Mouse (Mus musculus): Measurements from ENCODE around the gene Phactr1. TPM values are rescaled to one million over a fixed set of nuclear protein-coding genes. Genes with fewer than 3 reads are reported as not detected.

Gene Phactr1
- total RNA-seq, 2 experiments from 2014 or later: 6.2 to 7.1 TPM

DNA sequence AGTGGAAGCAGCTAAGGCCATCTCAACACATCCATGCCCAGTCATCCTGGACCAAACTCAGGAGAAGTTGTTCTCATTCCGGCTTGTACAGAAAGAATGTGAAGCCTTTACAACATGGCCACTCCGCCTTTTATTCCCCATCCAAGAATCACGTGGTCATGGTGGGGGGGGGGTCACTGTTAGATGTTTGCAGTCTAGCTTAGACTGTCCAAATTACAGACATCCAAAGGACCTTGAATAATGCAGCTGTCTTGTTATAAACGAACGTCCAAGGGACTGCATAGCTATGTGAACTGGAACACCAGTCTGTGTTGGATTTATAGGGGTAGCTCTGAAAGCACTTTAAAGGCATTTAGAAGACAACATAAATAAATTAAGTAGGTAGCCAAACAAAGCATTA lies 328.0 kb downstream of the Phactr1 start:
- intact Hi-C loops (cut with DNase I): no loop called here
- no peak for DNase-seq

DNA sequence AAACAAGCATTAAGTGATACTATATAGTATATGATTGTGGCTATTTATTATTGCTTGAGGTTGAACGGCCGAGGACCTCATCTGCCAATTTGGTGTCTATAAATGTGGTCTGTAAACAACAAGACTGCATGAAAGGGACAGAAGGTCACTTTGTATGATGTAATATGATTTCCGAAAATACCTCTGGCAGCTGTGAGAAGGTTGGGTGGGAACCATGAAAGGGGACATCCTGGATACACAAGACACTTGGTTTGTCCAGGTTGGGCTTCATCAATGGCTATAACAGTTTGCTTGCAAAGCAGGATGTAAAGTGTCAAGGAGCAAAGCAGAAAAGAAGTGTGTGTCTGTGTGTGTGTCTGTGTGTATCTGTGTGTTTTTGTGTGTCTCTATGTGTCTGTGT lies 329.2 kb downstream of the Phactr1 start:
- intact Hi-C loops (cut with DNase I): no loop called here
- DNase-seq: peak in 1 of 2 experiments; percentile 7

DNA sequence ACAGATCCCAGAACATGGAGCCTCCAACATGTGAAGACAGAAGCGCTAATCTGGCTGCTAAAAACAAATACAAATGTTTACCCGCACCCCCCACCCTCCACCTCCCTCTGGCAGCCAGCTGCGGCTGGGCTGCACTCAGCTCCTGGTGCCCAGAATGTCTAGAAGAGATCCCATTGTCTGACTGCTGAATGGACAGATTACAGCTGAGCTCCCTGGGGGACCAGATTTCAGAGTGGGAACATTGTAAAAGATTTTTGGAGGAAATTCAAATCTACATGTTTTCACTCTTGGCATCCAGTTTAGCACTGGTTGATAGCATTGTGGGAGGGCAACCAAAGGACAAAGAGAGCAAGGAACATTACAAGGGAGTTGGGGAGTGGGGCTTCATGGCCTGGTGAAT lies 331.1 kb downstream of the Phactr1 start:
- no peak for DNase-seq
- intact Hi-C loops (cut with DNase I): no loop called here

DNA sequence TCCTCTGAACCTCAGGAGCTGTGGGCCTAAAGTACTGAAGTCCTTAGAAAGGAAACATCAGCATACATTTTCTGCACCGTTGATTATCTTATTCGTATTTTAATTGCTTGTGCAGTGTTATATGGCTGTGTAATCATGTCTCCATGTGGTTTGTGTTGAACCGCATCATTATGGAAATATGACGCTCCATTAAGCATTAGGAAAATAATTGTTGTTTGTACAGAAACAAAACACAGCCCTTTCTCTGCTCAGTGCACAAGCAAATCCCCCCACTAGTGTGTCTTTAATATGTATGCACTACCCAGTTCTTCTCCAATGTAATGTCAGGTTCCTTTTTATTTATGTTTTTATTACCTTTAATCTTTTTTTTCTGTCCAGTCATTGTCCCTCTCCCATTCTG lies 333.6 kb downstream of the Phactr1 start:
- DNase-seq: no peak
- intact Hi-C loops (cut with DNase I): no loop called here

DNA sequence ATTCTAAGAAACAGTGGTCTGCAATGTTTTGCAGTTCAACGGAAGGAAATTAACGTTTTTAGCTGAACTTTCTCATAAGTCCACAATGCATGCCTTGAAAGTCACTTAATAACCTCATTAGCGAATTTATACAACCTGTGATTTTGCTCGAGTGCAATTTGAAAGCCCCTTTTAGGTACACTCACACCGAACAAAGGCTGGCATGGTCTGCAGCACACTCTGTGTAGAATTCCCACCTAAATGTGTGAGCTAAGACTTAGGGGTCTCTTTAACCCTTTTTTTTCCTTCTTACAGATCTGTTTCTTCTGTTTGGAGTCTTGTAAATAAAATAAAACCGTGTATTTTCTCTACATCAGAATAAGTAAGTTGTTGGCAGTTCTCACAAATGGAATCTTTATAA lies 335.3 kb downstream of the Phactr1 start:
- intact Hi-C loops (cut with DNase I): no loop called here

DNA sequence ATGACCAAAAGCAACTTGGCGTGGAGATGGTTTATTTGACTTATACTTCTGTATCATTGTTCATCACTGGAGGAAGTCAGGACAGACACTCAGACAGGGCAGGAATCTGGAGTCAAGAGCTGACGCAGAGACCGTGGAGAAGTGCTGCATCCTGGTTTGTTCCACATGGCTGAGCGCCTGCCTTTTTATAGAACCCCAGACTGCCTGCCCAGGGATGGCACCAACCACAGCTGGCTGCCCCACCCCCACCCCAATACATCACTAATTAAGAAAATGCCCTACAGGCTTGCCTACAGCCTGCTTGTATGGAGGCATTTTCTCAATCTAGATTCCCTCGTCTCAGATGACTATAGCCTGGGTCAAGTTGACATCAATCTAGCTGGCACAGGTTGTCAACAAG lies 338.4 kb downstream of the Phactr1 start:
- intact Hi-C loops (cut with DNase I): no loop called here

More for the DNA sequence above, 335.3 kb downstream of the Phactr1 start:
- no peak for DNase-seq

DNA sequence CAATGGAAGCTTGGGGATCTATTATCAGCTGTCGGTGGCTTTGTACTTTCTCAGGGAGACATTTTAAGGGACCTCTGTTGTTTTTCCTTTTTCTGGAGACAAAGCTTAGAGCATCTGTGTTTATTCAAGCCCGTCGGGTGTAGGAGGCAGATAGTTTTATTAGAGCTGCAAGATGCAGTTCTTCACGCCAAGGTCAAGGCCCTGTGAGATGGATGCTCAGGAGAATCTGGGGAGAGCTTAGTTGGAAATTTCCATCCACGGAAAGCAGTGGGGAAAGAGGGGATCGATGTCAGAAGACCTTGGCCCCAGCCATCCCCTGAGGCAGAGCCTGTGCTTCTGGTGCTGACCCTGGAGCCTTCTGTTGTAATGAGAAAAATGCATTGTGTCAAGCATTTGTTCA lies 340.6 kb downstream of the Phactr1 start:
- DNase-seq: no peak
- intact Hi-C loops (cut with DNase I): no loop called here

More for the DNA sequence above, 338.4 kb downstream of the Phactr1 start:
- DNase-seq: no peak

DNA sequence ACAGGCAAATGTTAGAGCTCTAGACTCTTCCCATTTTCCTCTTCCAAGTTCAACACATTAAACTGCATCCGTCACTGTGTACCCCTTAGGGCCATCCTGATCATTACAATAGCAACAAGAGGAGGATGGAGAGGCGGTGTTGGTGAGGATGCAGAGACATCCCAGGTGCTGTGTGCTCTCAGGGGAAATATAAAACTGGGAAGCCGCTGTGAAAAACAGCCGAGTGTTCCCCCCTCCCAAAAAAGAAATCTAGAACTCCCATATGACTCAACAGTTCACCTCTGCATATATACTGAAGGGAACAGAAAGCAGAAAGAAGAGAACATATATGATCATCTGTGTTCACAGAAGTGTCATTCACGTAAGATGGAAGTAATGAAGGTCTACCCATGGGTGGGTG lies 342.6 kb downstream of the Phactr1 start:
- DNase-seq: no peak
- intact Hi-C loops (cut with DNase I): no loop called here

DNA sequence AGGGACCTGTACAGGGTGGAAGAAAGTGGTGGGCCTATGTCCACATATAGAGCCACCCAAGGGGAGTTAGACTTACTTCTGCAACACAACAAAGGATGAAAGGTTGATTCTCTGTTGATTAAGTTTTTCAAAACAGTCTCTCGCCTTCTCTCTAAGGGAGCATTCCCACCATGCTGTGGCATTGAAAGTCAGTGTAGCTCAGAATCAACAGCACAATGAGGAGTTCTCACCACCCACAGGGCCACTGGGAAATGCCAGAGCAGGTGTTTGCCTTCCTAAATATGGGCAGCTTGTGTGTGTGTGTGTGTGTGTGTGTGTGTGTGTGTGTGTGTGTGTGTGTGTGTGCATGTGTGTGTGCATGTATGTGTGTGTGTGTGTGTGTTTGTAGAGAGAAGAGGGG lies 347.1 kb downstream of the Phactr1 start:
- intact Hi-C loops (cut with DNase I): no loop called here
- no peak for DNase-seq

DNA sequence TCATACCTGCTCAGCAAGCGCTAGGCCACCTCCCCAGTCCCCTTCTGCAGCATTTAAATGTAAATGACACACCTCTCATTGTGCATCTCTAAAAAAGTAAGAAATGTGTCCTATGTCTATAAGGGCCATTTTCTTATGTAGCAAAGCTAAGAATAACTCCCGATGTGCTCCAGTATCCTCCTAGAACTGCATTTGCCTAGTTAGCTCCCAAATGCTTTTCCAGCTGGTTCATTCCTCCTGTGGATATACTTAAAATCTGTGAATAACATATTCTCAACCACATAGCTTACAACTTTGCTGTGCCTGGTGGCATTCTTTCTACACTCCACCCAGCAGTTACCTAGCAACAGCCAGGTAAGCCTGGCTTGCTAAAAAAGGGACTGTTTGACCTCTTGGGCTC lies 349.8 kb downstream of the Phactr1 start:
- DNase-seq: no peak
- intact Hi-C loops (cut with DNase I): no loop called here

DNA sequence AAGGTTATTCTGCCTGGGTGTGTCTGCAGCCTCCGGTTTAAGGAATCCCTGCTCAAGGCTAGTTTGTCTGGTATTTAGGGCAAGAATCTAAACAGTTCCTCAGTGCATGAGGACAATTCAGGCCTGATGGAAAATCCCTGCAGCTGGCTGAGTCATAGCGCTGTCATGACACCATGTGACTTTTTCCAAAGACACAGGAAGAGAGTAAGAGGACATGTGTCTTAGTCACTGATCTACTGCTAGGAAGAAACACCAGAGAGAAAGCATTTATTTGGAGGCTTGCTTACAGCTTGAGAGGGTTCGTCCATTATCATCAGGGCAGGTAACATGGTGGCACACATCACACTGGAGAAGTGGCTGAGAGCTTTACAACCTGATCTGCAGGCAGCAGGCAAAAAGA lies 352.0 kb downstream of the Phactr1 start:
- no peak for DNase-seq
- intact Hi-C loops (cut with DNase I): no loop called here

DNA sequence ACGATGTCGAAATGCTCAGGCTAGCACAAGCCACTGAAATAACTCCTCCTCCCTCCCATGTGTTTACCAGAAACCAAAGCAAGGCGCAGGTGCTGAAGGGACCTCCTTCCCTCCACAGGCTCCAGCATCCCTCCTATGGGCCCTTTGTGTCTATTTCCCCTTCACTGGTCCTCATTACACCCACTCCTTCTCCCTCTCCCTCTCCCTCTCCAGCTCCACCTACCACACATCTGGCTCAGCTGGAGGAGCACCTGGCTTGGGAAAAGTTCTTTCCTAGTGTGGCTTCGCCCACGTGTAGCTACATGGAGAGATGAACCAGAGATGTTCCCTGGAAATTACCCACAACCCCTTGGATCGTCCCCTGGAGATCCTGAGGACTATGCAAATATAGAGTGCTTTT lies 356.1 kb downstream of the Phactr1 start:
- DNase-seq: no peak
- intact Hi-C loops (cut with DNase I): no loop called here

DNA sequence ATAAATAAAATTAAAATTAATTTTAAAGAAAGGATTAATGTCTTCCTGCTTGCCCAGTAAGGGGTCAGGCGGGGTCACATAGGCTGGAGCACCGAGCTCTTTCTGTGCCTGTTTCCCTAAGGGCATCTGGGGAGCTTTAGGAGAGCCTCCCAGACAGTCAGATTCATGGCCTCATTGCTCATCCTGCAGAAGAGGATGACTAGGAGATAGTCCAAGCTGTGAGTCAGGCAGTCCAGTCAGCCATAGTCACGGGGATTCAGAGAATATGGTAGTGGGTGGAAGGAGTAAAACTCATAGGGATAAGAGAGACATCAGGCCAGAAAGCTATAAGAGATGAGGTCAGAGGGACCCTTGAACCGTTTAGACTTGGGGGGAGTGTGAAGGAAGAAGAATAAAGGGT lies 362.3 kb downstream of the Phactr1 start:
- DNase-seq: no peak
- intact Hi-C loops (cut with DNase I): no loop called here

DNA sequence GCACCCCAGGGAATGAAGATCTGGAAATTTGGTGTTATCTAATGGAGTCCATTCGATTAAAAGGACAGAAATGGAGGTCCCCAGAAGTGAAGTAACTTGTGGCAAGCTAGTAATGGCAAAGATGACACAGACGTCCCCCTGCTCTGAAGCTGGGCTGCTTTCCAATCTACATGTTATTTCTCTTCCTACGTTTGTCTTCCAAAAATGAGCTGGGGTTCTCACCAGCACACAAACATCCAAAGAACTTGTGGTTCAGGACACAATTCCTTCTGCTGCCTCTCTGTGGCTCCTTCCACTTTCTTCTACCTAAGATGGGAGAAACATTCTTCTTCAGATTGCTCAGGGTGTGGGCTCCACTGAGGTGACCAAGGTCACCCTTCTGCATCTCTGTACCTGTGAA lies 368.1 kb downstream of the Phactr1 start:
- intact Hi-C loops (cut with DNase I): no loop called here
- no peak for DNase-seq

DNA sequence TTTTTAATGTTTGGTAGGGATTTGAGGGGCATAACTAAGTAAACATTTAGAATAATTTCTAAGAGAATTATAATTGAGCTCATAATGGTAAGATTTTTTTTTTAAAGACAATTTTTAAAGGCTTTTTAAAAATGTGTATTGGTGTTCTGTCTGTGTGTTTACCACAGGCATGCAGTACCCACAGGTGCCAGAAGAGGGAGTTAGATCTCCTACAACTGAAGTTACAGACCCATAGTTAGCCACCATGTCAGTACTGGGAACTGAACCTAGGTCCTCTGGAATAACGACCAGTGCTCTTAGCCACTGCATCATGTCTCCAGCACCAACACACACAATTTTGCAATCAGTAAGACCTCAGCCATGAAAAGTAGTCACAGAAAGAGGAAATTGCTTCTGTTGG lies 372.8 kb downstream of the Phactr1 start:
- intact Hi-C loops (cut with DNase I): no loop called here
- no peak for DNase-seq

DNA sequence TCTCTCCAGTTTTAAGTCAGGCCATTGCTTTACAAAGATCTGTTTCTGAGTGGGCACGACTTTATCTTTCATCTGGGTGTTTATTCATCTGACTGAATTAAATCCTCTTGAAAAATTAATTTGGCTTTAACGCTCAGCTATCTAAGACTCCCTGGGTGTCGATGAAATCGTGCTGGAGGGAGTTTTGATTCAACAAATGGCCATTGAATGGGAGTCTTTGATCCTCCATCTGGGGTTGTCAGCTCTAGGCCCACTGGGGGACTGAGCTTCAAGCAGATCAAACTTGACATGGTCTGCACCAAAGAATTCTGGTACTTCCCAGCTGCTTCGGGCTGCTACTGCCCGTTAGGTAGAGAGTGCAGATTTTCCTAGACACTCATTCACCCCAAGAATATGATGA lies 374.7 kb downstream of the Phactr1 start:
- intact Hi-C loops (cut with DNase I): no loop called here
- DNase-seq: no peak

DNA sequence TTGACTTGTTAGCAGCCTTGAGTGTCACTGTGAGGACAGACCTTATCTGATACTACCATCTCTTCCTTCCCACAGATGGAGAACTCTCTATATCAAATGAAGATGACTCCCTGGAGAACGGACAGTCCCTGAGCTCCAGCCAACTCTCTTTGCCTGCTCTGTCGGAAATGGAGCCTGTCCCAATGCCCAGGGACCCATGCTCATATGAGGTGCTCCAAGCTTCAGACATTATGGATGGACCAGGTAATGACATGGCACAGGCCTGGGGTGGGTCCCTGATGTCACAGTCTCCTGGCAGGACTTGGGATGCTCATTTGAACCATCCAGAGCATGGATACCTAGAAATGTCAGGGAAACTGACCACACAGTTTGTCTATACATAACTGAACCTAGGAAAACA lies 376.7 kb downstream of the Phactr1 start:
- intact Hi-C loops (cut with DNase I): no loop called here
- DNase-seq: no peak

DNA sequence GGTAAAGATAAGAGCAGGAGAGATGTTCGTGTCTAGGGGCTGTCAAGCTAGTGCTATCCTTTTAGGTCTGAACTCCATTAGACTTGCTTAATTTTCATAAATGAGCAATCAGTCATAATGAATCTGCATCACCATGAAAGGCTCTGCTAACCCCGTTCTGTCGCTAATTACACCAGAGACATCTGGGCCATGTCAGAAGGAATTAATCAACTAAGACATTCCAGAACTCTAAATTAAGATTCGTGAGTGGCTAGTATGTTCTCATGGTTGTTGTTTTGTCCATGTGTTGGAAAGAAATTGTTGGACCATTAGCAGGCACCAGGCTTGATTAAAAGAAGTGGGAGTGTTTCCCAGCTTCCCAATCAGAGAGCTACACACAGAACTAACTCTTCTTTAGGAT lies 382.9 kb downstream of the Phactr1 start:
- no peak for DNase-seq
- intact Hi-C loops (cut with DNase I): no loop called here

DNA sequence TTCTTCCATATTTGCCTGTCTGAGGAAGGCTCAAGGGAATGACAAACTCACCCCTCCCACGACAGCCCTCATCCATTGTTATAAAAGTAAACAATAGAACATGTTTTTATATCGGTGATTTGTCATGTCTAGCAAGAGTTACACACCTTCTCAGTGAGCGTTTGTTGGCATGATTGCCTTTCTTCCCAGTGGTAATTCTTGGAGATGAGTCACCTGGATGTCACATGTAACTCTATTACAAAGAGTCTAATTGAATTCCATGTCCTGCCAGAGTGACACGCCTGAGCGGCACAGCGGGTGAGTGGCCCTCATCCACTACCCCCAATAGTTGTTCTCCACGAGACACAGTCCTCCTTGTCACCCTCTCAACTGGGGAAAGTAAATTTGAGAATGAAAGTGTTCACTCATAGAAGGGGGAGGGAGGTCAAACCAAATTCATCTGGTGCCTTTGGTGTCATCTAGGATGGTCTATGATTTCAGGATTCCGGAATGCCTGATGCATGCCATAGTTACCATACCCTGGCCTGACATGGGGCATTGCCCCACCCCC lies 388.4 kb downstream of the Phactr1 start:
- intact Hi-C loops (cut with DNase I): no loop called here
- no peak for DNase-seq

DNA sequence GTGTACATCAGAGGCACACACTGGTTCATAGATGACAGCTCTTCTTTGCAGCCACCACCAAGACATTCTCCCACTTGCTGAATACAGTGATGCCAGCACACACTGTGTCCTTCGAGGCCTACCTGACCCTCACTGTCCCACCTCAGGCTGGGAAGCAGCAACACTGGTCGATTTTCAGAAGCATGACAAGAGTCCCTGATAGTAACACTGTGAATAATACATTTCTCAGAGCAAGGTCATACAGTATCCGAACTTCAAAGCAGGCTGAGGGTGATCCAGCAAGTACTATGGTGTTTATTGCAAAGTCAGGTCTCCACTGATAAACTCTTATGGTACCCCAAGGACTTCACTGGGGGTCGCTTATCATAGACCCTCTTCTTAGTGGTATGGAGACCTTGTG lies 390.1 kb downstream of the Phactr1 start:
- intact Hi-C loops (cut with DNase I): no loop called here
- DNase-seq: no peak

DNA sequence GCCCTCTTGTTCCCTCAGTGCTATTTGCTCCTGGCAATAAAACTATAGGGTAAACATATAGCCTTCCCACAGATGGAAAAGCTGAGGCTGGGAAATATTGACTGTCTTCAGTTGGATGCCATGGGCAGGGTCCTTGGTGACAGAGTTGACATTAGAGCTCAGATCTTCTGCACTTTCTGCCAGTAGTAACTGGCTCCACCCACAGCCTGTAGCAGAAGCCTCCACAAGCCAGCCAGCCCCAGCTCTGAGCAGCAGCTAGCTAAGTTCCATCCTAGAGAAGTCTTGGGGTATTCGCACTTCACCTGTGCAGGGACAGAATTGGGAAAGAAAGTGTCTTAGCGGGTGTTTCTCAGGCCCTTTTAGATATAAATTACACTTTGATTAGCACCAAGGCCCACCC lies 390.5 kb downstream of the Phactr1 start:
- intact Hi-C loops (cut with DNase I): no loop called here
- no peak for DNase-seq

DNA sequence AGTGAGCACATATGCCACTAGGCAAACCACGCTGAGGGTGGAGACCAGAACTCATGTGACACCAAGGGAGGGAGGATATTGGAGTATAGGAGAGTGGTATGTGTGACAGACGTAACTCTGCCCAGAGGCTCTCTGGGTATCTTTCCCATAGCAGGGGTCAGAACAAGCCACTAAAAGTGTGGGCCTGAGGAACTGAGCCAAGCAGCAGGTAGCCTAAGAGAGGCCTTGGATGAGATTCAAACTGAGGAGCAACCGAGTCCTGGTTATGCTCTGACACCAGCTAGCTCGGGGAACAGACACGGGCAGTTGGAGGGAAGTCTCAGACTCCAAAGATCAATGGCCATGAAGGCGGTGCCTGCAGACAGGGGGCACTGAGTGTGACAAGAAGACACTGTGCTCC lies 395.0 kb downstream of the Phactr1 start:
- intact Hi-C loops (cut with DNase I): no loop called here
- no peak for DNase-seq

DNA sequence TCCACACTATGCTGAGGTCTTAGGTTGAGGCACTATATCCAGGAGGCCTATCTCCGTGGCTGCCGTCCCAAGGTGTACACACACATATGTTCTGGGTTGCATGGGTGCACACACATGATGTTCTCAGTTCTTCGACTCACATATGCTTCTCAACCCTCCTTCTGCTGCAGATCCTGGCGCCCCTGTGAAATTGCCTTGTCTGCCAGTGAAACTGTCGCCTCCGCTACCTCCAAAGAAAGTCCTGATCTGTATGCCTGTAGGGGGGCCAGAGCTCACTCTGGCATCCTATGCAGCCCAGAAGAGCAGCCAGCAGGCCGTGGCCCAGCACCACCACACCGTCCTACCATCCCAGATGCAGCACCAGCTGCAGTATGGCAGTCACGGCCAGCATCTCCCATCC lies 397.1 kb downstream of the Phactr1 start:
- no peak for DNase-seq
- intact Hi-C loops (cut with DNase I): no loop called here

DNA sequence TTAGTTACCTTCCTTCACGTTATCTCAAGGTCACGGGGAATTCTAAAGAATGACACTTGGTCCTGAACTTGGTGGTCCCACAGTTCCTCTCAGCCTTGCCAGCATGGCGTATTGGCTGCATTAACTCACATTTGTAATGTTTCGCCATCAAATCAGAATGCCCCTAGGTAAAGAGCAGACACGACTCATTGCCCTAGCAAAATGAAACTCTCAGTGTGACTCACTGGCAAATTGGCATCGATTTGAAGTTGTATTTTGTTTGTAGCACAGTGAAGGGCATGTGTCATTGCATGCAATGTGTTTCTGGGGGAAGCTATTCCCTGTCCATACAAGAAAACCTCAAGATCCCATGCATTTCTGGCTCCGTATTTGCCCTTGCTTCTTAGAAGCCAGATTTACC lies 404.8 kb downstream of the Phactr1 start:
- DNase-seq: no peak
- intact Hi-C loops (cut with DNase I): no loop called here

Data from heart, postnatal 36 days (tissue).